Comparison of ENCODE assay signal across 10 mouse cellular contexts in genomic region chr14:115485090-115485489, GRCm38 (mm10).
DNase-seq lines count a peak whose midpoint lies in the region; ATAC-seq and TF ChIP-seq lines count a peak whose summit lies in the region.
"Had no signal": no experiment of that assay in that cellular context is flagged by ENCODE, and none has a peak within 500 bp of the region (broad histone marks: within the 10 kb centered on the region; RNA-seq: fewer than 3 reads in every experiment).

No protein-coding gene starts in this region.

- H3K9me3 ChIP-seq in lung, embryonic 14.5 days (ENCODE audit: low read depth, low read length): no peaks in the 10 kb centered on the region
- H3K9me3 ChIP-seq: heart, embryonic 10.5 days had no signal

- H3K4me1 ChIP-seq in lung, embryonic 14.5 days (ENCODE audit: insufficient read depth): no peaks in the 10 kb centered on the region
- H3K4me1 ChIP-seq: heart, embryonic 10.5 days had no signal

- ATAC-seq in lung, embryonic 14.5 days (ENCODE audit: insufficient read depth): no peak

- H3K9ac ChIP-seq in lung, embryonic 14.5 days: no peak overlapping the region

- DNase-seq in cerebellum, postnatal 10 days: peak; percentile 72 to 75
- DNase-seq in cerebellum, adult 9-11 months: no peak
- peak; percentile 74 for DNase-seq in lung, embryonic 14.5 days
- DNase-seq in lung, adult 18-20 months: no peak
- peak; percentile 58 for DNase-seq in forelimb bud, embryonic 11.5 days (ENCODE audit: low read depth, low spot score)
- DNase-seq in retina, postnatal 1 day: peak; percentile 44
- no peak for DNase-seq in thymus, postnatal 14 days
- no peak for DNase-seq in gastrocnemius, adult 8-10 months (ENCODE audit: low spot score in 2 of 2)
- DNase-seq: liver had no signal

- no peak overlapping the region for H3K4me3 ChIP-seq in lung, embryonic 14.5 days (ENCODE audit: low read depth, low read length)
- H3K4me3 ChIP-seq: heart, embryonic 10.5 days had no signal

- H3K36me3 ChIP-seq in lung, embryonic 14.5 days (ENCODE audit: insufficient read depth): no peaks in the 10 kb centered on the region
- H3K36me3 ChIP-seq: heart, embryonic 10.5 days had no signal

- TF ChIP-seq CTCF in lung, embryonic 14.5 days (IDR thresholded peaks at IDR 0.05; ENCODE audit: low read depth): peak; percentile 66

- H3K4me2 ChIP-seq in lung, embryonic 14.5 days: no peak overlapping the region

- H3K27me3 ChIP-seq in lung, embryonic 14.5 days (ENCODE audit: insufficient read depth, low read length): no peaks in the 10 kb centered on the region

- H3K27ac ChIP-seq in lung, embryonic 14.5 days (ENCODE audit: low read depth): no peak overlapping the region
- H3K27ac ChIP-seq: heart, embryonic 10.5 days had no signal

Comparison
In these comparisons a context has a peak if more than half of its experiments do, and no peak if none do; other contexts are left out.
1. DNase-seq: peak in cerebellum, postnatal 10 days (2 of 2), lung, embryonic 14.5 days (single experiment), forelimb bud, embryonic 11.5 days (single experiment) and retina, postnatal 1 day (single experiment); none in cerebellum, adult 9-11 months (single experiment), lung, adult 18-20 months (0 of 2), thymus, postnatal 14 days (single experiment) and gastrocnemius, adult 8-10 months (0 of 2).